Mouse (Mus musculus) lung, postnatal 0 days (tissue): ENCODE measurements around the gene Olfr315.

ENCODE experiments used
- CTCF ChIP-seq: IDR thresholded peaks from 2 replicates; pipeline ENCODE4 v1.5.1; 2016; ENCODE audit warnings: antibody characterized with exemption, mild to moderate bottlenecking
- EP300 ChIP-seq: IDR thresholded peaks from 2 replicates; pipeline ENCODE4 v1.6.1; 2016; ENCODE audit warnings: antibody characterized with exemption, mild to moderate bottlenecking, control low read depth

DNA sequence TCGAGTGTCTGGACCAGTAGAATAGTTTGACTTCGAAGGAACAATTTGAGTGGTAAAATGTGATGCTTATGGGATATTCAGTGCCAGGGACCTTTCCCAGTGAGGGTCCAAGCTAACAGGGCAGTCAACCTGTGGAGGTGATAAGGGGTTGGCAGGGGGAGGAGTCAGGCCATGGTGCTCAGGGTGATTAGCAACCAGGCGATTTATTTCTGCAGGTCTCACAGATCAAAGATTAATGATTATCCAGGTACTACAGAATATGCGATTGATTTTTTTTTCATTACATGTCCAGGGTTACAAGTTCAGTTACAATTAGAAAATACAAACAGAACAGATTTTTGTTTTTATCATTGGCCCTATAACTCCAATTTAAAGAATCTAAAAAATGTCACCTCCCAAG, 30.9 kb downstream of the Olfr315 start:
- no peak for TF ChIP-seq CTCF
- no peak for TF ChIP-seq EP300
